Mouse (Mus musculus) bone marrow macrophage, adult 2 months (primary cell): ENCODE results near the gene Pcare. TPM values are rescaled to one million over a fixed set of nuclear protein-coding genes. Genes with fewer than 3 reads are reported as not detected.

Experiments used
- H3K27ac ChIP-seq: 2 replicates; pipeline ENCODE4 v1.5.1; 2012; ENCODE audit warnings: low read depth, low read length; ENCODE audit not compliant: insufficient read depth
- H3K4me1 ChIP-seq: 2 replicates; pipeline ENCODE4 v1.6.1; 2012; ENCODE audit warnings: low read length; ENCODE audit not compliant: control insufficient read depth, insufficient read depth
- H3K4me3 ChIP-seq: 2 replicates; pipeline ENCODE4 v1.5.1; 2012; ENCODE audit warnings: mild to moderate bottlenecking, low read length, moderate library complexity; ENCODE audit not compliant: insufficient read depth
- CTCF ChIP-seq: IDR thresholded peaks from 2 replicates; pipeline ENCODE4 v1.5.1; 2012; ENCODE audit warnings: low read depth, mild to moderate bottlenecking, low read length, moderate library complexity
- POLR2A ChIP-seq: IDR thresholded peaks from 2 replicates; pipeline ENCODE4 v1.6.1; 2012; ENCODE audit warnings: mild to moderate bottlenecking, low read depth, low read length, borderline replicate concordance
- polyA plus RNA-seq: library from polyadenylated mRNA; stranded (reverse); fragments of >200 nt; gene quantifications from 2 replicates; pipeline ENCODE4 v1.2.4, GENCODE M21; 2012; ENCODE audit not compliant: missing spikeins, insufficient read depth, insufficient read length

The Pcare gene
- polyA plus RNA-seq, 1 experiment = not detected

DNA sequence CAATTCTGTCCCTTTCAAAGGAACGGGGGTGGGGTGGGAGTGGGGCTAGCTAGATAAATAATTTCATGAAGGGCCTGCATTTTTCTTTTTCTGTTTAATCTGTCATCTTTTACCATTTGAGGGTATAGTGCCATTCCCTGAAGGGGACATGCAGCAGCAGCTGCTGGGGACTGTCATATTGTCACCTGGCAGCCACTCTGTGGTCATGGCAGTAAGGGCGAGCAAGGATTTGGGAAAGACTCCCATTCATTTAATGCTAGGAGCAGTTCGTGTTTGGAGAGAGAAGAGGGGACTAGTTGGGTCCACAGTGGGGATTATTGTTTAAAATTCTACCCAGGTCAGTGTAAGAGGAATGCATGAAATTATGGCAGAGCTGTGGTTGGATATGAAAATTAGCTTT, 16.3 kb downstream of the Pcare start:
- no peak overlapping the region for H3K4me3 ChIP-seq
- no peak overlapping the region for H3K27ac ChIP-seq
- no peak for TF ChIP-seq POLR2A
- TF ChIP-seq CTCF = no peak
- H3K4me1 ChIP-seq = no peaks in the 10 kb centered on the region

DNA sequence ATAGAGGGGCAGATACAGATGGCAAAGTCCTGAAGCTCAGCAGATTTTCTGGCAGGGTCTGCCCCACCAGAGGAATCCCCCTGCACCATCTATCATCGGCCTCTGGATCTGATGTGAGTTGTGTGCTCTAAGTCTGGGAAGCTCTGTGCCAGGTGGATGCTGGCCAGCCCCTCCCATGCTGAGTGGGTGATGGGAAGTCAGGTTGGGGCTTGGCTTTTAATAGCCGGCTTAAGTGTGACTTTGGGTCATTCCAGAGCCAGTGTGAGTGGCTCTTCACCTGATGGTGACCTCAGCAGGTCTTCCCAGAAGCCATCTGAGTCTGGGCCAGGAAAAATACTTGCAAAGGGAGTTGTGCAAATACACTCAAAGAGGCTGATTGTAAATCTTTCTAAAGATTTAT, 22.0 kb downstream of the Pcare start:
- Histone ChIP-seq H3K4me1 (no peaks in the 10 kb centered on the region), H3K27ac (no peak overlapping the region), H3K4me3 (no peak overlapping the region)
- TF ChIP-seq POLR2A (no peak), CTCF (no peak)

DNA sequence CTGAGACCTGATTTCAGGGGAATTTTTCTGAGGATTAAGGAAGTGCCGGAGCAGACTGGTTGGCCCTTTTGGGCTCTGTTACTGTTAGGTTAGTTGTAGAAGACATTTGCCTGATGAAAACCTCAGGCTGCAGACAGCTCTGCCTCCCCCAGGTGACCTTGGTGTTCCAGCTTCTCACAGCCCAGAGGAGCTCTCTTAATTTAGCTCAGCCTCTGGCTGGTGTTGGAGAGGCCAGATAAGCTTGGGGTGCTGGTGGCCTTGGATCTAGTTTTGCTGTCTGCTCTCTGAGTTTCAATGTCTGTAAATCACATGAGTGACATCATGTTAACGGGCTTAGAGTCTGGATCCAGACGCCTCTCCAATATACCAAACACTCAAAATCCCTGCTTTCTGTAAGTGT, 31.7 kb downstream of the Pcare start:
- Histone ChIP-seq H3K4me3 (no peak overlapping the region), H3K4me1 (no peaks in the 10 kb centered on the region), H3K27ac (no peak overlapping the region)
- no peak for TF ChIP-seq CTCF
- no peak for TF ChIP-seq POLR2A

DNA sequence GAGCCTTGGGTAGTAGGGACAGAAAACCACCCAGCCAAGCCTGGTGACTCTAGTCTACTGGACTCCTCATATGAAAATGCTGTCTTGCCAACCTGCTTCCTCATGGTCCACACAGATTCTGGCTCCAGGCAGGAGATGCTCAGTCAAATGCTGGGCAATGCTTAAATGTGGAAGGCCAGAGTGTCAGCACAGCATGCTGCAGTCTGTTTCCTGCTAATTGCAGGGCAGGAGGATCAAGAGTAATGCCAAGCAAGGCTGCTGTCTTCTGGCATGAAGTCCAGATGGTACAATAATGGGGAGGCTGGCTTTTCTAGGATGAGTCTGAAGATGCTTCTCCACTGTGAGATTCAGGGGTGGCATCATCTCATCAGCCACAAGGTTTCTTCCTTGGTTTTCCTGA, 32.3 kb downstream of the Pcare start:
- H3K27ac ChIP-seq = no peak overlapping the region
- no peaks in the 10 kb centered on the region for H3K4me1 ChIP-seq
- TF ChIP-seq CTCF (no peak), POLR2A (no peak)
- H3K4me3 ChIP-seq = no peak overlapping the region

DNA sequence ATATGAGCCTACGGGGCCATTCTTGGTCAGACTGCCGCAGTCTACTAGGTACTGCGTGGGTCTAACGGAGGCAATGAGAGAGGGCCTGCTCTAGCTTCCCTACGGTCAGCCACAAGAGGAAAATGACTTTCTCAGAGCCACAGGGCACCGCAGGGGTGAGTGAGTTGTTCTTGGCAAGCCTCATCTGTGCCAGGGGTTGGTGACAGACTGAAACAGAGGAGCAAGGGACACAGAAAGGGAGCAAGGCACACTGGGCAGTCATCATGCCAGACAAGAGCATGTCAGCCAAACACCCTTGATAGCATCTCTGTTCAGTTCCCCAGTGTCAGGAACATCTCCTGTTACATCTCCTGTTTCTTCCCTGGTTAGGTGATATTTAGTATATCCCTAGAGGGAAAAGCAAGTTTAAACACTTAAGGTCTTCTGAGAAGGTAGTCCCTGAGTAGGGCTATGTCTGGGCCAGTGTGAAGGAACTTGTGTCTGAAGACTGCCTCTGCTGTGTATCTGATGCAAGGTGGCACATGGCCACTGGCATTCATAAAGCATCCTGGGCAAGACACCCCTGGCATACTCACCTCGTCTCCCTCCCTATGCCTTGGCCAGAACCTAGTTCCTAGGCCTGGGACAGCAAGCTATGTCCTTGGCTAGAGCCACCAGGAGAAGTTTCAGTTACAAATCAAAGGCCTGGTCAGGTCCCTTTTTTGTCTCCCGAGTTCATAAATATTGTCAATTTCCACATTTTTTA, 34.6 kb downstream of the Pcare start:
- no peak overlapping the region for H3K27ac ChIP-seq
- H3K4me3 ChIP-seq = no peak overlapping the region
- no peaks in the 10 kb centered on the region for H3K4me1 ChIP-seq
- TF ChIP-seq POLR2A (no peak), CTCF (no peak)

DNA sequence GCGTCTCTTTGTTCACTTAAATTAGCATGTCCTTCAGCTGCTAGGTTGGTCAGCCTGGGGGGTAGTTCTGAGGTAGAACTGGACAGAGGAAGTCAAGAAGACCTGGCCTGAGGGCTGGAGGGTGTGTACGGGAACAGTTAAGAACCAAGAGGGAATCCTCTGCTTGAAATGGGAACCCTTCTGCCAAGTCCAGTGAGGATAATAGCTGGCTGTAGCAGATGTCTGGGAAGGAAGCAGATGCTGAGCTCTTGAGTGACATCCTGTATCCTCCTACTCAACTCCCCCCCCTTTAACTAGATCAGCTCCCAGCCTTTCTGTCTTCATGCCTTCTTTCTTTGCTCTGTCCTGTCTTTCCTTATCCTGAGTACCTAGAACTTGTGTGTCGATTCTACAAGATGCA, 37.7 kb downstream of the Pcare start:
- Histone ChIP-seq H3K4me1 (no peaks in the 10 kb centered on the region), H3K27ac (no peak overlapping the region), H3K4me3 (no peak overlapping the region)
- TF ChIP-seq POLR2A (no peak), CTCF (no peak)

DNA sequence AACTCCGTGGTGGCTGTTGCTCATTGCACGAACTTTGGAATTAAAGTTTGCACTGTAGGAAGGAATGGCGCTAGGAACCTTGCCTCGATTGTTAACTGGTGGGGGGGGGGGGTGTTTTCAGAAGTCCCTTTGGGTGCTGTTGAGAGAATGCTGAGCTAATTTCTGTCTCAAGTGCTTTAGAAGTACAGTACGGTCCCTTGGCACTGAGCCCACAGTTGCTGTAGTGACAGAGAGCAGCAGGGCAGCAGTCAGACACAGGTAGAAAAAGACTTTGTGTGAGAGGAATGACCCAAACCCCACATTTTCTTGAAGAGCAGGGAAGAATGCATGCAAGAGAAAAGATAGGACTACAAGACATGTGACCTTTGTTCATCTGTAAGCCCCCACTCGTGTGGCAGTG, 40.4 kb downstream of the Pcare start:
- no peak for TF ChIP-seq CTCF
- TF ChIP-seq POLR2A = no peak
- no peak overlapping the region for H3K27ac ChIP-seq
- no peak overlapping the region for H3K4me3 ChIP-seq
- no peaks in the 10 kb centered on the region for H3K4me1 ChIP-seq

DNA sequence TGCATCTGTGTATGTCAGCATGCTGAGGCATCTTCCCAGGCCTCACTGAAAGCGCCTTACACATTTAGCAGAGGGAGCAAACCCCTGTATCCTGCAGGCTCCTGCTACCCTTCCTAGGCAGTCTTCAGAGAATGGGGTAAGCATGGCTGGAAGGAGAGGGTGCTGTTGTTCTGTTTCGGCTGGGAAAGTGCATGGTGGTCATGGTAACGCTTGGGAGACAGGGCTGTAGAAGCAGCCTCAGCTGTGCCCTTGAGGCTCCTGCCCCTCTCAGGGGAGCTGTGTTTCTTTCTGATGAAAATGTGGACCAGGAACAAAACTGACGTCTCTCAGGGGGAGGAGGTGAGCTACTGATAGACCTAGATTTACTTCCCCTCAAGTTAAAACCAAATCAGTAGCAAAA, 45.0 kb downstream of the Pcare start:
- TF ChIP-seq CTCF (no peak), POLR2A (no peak)
- H3K4me3 ChIP-seq = no peak overlapping the region
- H3K4me1 ChIP-seq = peaks cover 7% of the 10 kb centered on the region
- no peak overlapping the region for H3K27ac ChIP-seq

DNA sequence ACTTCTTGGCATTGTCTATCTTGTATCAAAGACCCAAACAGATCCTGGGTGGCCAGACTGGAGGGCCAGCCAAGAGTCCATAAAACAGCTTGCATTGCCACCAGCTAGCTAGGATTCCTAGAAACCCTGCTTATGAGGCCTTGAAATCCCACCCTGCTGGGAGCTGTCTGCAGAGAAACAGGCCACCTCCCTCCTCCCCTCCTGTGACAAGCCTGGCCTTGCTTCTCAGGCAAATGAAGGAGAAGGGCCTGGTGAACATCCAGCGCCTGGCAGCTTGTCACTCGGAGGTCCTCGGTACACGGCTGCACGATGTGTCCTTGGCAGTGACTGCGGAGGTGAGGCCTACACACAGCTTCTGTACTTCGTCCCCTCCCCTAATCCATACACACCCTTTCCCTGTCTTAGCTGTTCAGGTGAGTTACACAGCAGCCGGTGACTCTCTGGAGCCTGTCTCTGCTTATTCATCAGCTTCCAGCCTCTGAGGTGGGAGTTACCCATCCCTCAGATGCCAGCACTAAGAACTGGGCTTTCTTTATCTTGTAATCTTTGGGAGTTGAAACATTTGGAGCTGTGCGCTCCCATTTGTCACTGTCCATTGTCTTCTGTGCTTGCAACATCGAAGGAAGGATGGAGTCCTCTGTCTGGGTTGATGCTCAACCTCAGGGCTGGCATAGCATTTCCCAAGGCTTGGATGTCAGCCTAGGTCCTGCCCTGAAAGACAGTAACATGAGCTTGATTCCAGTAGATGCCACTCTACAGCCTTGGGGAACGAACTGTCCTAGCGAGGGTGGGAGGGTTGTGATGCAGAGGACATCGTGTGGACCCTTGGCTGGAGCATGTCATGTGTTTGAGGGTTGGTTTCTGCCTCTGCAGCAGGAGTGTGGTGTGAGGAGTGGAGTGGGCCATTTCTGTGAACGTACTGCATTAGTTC, 46.9 kb downstream of the Pcare start:
- no peak overlapping the region for H3K4me3 ChIP-seq
- peaks cover 7% of the 10 kb centered on the region for H3K4me1 ChIP-seq
- TF ChIP-seq POLR2A = no peak
- TF ChIP-seq CTCF = no peak

DNA sequence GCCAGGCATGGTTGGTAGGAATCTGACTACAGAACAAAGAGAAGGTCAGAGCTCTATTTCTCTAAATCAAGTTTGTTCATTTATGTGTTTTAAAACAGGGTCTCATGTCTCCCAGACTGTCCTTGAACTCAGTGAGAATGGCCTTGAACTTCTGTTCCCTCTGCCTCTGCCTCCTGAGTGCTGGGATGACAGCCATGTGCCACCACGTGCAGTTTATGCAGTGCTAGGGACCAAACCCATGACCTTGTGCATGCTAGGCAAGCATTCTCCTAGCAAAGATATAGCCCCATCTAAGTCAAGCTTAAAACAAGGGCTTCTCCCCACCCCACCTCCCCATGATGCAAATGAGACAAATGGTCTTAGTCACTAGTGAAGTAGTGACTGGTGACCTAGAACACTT, 47.6 kb downstream of the Pcare start:
- TF ChIP-seq POLR2A (no peak), CTCF (no peak)
- Histone ChIP-seq H3K27ac (no peak overlapping the region), H3K4me1 (peaks cover 7% of the 10 kb centered on the region), H3K4me3 (no peak overlapping the region)

More for the DNA sequence above, 46.9 kb downstream of the Pcare start:
- H3K27ac ChIP-seq = no peak overlapping the region
